Mouse (Mus musculus): ENCODE results near the gene Trcg1. TPM values are rescaled to one million over a fixed set of nuclear protein-coding genes. Genes with fewer than 3 reads are reported as not detected.
A peak's percentile ranks its signal among the peaks of the same experiment; 100 is the strongest.

Gene Trcg1
- total RNA-seq, 2 experiments from 2014 or later, result not detected

- DNase-seq (ENCODE audit: low spot score in 2 of 2), result peak; percentile 42 to 76
Observed at GRCm38 (mm10) chr9:57261913-57262794, 25.8 kb downstream of the Trcg1 start, which contains the start of gene 1700017B05Rik. TSS of gene 1700017B05Rik (minus strand) at chr9:57262612.

GRCm38 (mm10) chr9:57262795-57263684, 26.7 kb downstream of the Trcg1 start:
- DNase-seq (ENCODE audit: low spot score in 2 of 2), result no peak

- DNase-seq (ENCODE audit: low spot score in 2 of 2), result no peak
Observed at GRCm38 (mm10) chr9:57265125-57265524, 28.8 kb downstream of the Trcg1 start.

GRCm38 (mm10) chr9:57267421-57267820, 31.1 kb downstream of the Trcg1 start:
- no peak for DNase-seq (ENCODE audit: low spot score in 2 of 2)

GRCm38 (mm10) chr9:57268078-57268477, 31.7 kb downstream of the Trcg1 start:
- no peak for DNase-seq (ENCODE audit: low spot score in 2 of 2)

- no peak for DNase-seq (ENCODE audit: low spot score in 2 of 2)
Observed at GRCm38 (mm10) chr9:57268575-57268974, 32.2 kb downstream of the Trcg1 start.

GRCm38 (mm10) chr9:57269384-57269783, 33.0 kb downstream of the Trcg1 start:
- DNase-seq (ENCODE audit: low spot score in 2 of 2), result no peak

GRCm38 (mm10) chr9:57270399-57270798, 34.0 kb downstream of the Trcg1 start:
- peak in 1 of 2 experiments; percentile 68 for DNase-seq (ENCODE audit: low spot score in 2 of 2)

- DNase-seq (ENCODE audit: low spot score in 2 of 2), result no peak
Observed at GRCm38 (mm10) chr9:57271081-57271480, 34.7 kb downstream of the Trcg1 start.

- DNase-seq (ENCODE audit: low spot score in 2 of 2), result no peak
Observed at GRCm38 (mm10) chr9:57271837-57272562, 35.6 kb downstream of the Trcg1 start.

GRCm38 (mm10) chr9:57272902-57273804, 36.8 kb downstream of the Trcg1 start:
- no peak for DNase-seq (ENCODE audit: low spot score in 2 of 2)

GRCm38 (mm10) chr9:57273805-57274494, 37.6 kb downstream of the Trcg1 start:
- no peak for DNase-seq (ENCODE audit: low spot score in 2 of 2)

GRCm38 (mm10) chr9:57276311-57276710, 40.0 kb downstream of the Trcg1 start:
- peak; percentile 52 to 80 for DNase-seq (ENCODE audit: low spot score in 2 of 2)

- no peak for DNase-seq (ENCODE audit: low spot score in 2 of 2)
Observed at GRCm38 (mm10) chr9:57278268-57278667, 41.9 kb downstream of the Trcg1 start.

GRCm38 (mm10) chr9:57279441-57279840, 43.1 kb downstream of the Trcg1 start:
- no peak for DNase-seq (ENCODE audit: low spot score in 2 of 2)

GRCm38 (mm10) chr9:57281549-57281948, 45.2 kb downstream of the Trcg1 start:
- no peak for DNase-seq (ENCODE audit: low spot score in 2 of 2)

- DNase-seq (ENCODE audit: low spot score in 2 of 2), result no peak
Observed at GRCm38 (mm10) chr9:57282686-57283085, 46.3 kb downstream of the Trcg1 start.

- no peak for DNase-seq (ENCODE audit: low spot score in 2 of 2)
Observed at GRCm38 (mm10) chr9:57283311-57283710, 47.0 kb downstream of the Trcg1 start.

GRCm38 (mm10) chr9:57287183-57287582, 50.8 kb downstream of the Trcg1 start:
- DNase-seq (ENCODE audit: low spot score in 2 of 2), result no peak
